In genomic region chr5:98855741-98856140, GRCm38 (mm10) we compare ENCODE assay signal across 9 mouse cellular contexts. TPM values are rescaled to one million over a fixed set of nuclear protein-coding genes. Genes with fewer than 3 reads are reported as not detected.
A peak's percentile ranks its signal among the peaks of the same experiment; 100 is the strongest.
DNase-seq lines count a peak whose midpoint lies in the region; ATAC-seq and TF ChIP-seq lines count a peak whose summit lies in the region.
"Had no signal": no experiment of that assay in that cellular context is flagged by ENCODE, and none has a peak within 500 bp of the region (broad histone marks: within the 10 kb centered on the region; RNA-seq: fewer than 3 reads in every experiment).

No protein-coding gene starts in this region.

- DNase-seq in gastrocnemius, adult 2 months, result no peak
- DNase-seq in gastrocnemius, adult 18-20 months (ENCODE audit: low spot score), result no peak
- DNase-seq in midbrain, embryonic 10.5 days (ENCODE audit: low spot score), result no peak
- no peak for DNase-seq in B cell, adult 2 months
- DNase-seq in layer of hippocampus, postnatal 36 days, result no peak
- no peak for DNase-seq in T-cell, adult 2 months (ENCODE audit: low spot score)
- DNase-seq: liver, postnatal 0 days had no signal

- peak overlapping the region; percentile 70 for H3K9ac ChIP-seq in forebrain, embryonic 13.5 days
- H3K9ac ChIP-seq: liver, postnatal 0 days had no signal

- TF ChIP-seq CTCF in gastrocnemius, adult 2 months (IDR thresholded peaks at IDR 0.05), result no peak
- no peak for TF ChIP-seq CTCF in E14TG2a.4 (conservative IDR thresholded peaks at IDR 0.05; ENCODE audit: low read length)

- 14% methylated on average over 12 of the region's 12 CpGs for WGBS in forebrain, embryonic 13.5 days
- WGBS in midbrain, embryonic 10.5 days, result 16% methylated on average over 12 of the region's 12 CpGs

- no peaks in the 10 kb centered on the region for H3K9me3 ChIP-seq in E14TG2a.4 (ENCODE audit: low read length)
- no peaks in the 10 kb centered on the region for H3K9me3 ChIP-seq in forebrain, embryonic 13.5 days (replicated peaks)
- no peaks in the 10 kb centered on the region for H3K9me3 ChIP-seq in midbrain, embryonic 10.5 days (replicated peaks)

- H3K4me3 ChIP-seq in gastrocnemius, adult 2 months, result peak overlapping the region; percentile 72
- 0 out of 2 replicates have a peak overlapping the region, but pooled peaks have one; percentile 79 for H3K4me3 ChIP-seq in E14TG2a.4 (replicated peaks; ENCODE audit: low read length)
- peak overlapping the region; percentile 62 for H3K4me3 ChIP-seq in forebrain, embryonic 13.5 days
- H3K4me3 ChIP-seq in midbrain, embryonic 10.5 days, result peak overlapping the region; percentile 74

- no peaks in the 10 kb centered on the region for H3K36me3 ChIP-seq in E14TG2a.4 (ENCODE audit: insufficient read depth, low read length)
- no peaks in the 10 kb centered on the region for H3K36me3 ChIP-seq in forebrain, embryonic 13.5 days (ENCODE audit: poor library complexity, severe bottlenecking)
- no peaks in the 10 kb centered on the region for H3K36me3 ChIP-seq in midbrain, embryonic 10.5 days

- ATAC-seq in forebrain, embryonic 13.5 days, result peak; percentile 23; the same call in 1 of the 2 replicates
- ATAC-seq: liver, postnatal 0 days had no signal

- H3K27ac ChIP-seq in gastrocnemius, adult 2 months, result peak overlapping the region; percentile 57
- H3K27ac ChIP-seq in forebrain, embryonic 13.5 days, result no peak overlapping the region
- H3K27ac ChIP-seq in midbrain, embryonic 10.5 days (replicated peaks), result no peak overlapping the region

- H3K27me3 ChIP-seq in E14TG2a.4 (ENCODE audit: insufficient read depth, low read length), result peaks cover 59% of the 10 kb centered on the region
- peaks cover 41% of the 10 kb centered on the region for H3K27me3 ChIP-seq in forebrain, embryonic 13.5 days
- peaks cover 68% of the 10 kb centered on the region for H3K27me3 ChIP-seq in midbrain, embryonic 10.5 days (ENCODE audit: low read depth, poor library complexity, severe bottlenecking)

- peak overlapping the region; percentile 100 for H3K4me2 ChIP-seq in forebrain, embryonic 13.5 days

- peaks cover 10% of the 10 kb centered on the region; the same call in 1 of the 2 replicates for H3K4me1 ChIP-seq in E14TG2a.4 (replicated peaks; ENCODE audit: low read depth, low read length)
- H3K4me1 ChIP-seq in forebrain, embryonic 13.5 days, result peaks cover 15% of the 10 kb centered on the region
- peaks cover 22% of the 10 kb centered on the region for H3K4me1 ChIP-seq in midbrain, embryonic 10.5 days

- intact Hi-C loops in gastrocnemius, adult 2 months (cut with DNase I), result loop anchor here (10.0 kb wide), 1 partner anchor 151 kb away; no protein-coding TSS in a partner anchor

RNA-seq across cellular contexts. Expression of gene Bmp3, which starts 1.5 kb away (rescaled TPM):
- 1 to 10 TPM in 1 of 2 experiments, under 1 TPM in 1; 0.64 to 1.5 TPM for total RNA-seq in gastrocnemius, adult 2 months (2021)
- 1 to 10 TPM in 1 of 2 experiments, under 1 TPM in 1; 0.21 to 1.1 TPM for total RNA-seq in gastrocnemius, adult 18-20 months (2021)
- polyA plus RNA-seq in forebrain, embryonic 13.5 days (2015; fragmentation: Nextera tagmentation; extraction: Ambion mirVana), result 1.1 and 1.4 TPM in 2 replicates
- 0.10 and 0.41 TPM in 2 replicates for polyA plus RNA-seq in midbrain, embryonic 10.5 days (2016; fragmentation: Nextera tagmentation; extraction: Ambion mirVana)
- total RNA-seq in layer of hippocampus, postnatal 36 days (2021), result 1 to 10 TPM; 2.8 to 3.3 TPM
- polyA plus RNA-seq: liver, postnatal 0 days had no signal
